Mouse (Mus musculus) layer of hippocampus, adult 2 months (tissue): ENCODE results near the gene Tcf7. TPM values are rescaled to one million over a fixed set of nuclear protein-coding genes. Genes with fewer than 3 reads are reported as not detected.
A peak's percentile ranks its signal among the peaks of the same experiment; 100 is the strongest.

Experiments used
- DNase-seq, 2 experiments: peaks; one replicate each; pipeline ENCODE4 v3.0.0; 2022; ENCODE audit warnings: low spot score in 2 of 2
- H3K27ac ChIP-seq: fragments of 200-600 bp; 2 replicates; pipeline ENCODE4 v1.8.1; 2022
- H3K4me3 ChIP-seq: fragments of 200-600 bp; 2 replicates; pipeline ENCODE4 v1.8.1; 2022; ENCODE audit warnings: mild to moderate bottlenecking
- CTCF ChIP-seq: fragments of 200-600 bp; conservative IDR thresholded peaks from 2 replicates; pipeline ENCODE4 v1.8.1; 2022; ENCODE audit warnings: antibody characterized with exemption, mild to moderate bottlenecking, moderate library complexity
- long read RNA-seq, 2 experiments: library from polyadenylated mRNA; stranded (forward); transcript quantifications; one replicate each; pipeline ENCODE4 v2.0.0; 2021; ENCODE audit warnings: borderline mapping rate in 2 of 2
- total RNA-seq, 2 experiments: library from RNA; stranded (reverse); gene quantifications; 2 replicates each; pipeline ENCODE4 v1.2.3; 2021

The Tcf7 gene
- 1 to 10 TPM; 2.9 TPM for total RNA-seq
- long read RNA-seq, experiment 1, partial matches to known transcripts: 0 of 1 reads
- long read RNA-seq, experiment 1, other reads (novel, unspliced or antisense): 1 of 1 reads
- long read RNA-seq, experiment 2, partial matches to known transcripts: 0 of 7 reads
- long read RNA-seq, experiment 2, other reads (novel, unspliced or antisense): 7 of 7 reads

DNA sequence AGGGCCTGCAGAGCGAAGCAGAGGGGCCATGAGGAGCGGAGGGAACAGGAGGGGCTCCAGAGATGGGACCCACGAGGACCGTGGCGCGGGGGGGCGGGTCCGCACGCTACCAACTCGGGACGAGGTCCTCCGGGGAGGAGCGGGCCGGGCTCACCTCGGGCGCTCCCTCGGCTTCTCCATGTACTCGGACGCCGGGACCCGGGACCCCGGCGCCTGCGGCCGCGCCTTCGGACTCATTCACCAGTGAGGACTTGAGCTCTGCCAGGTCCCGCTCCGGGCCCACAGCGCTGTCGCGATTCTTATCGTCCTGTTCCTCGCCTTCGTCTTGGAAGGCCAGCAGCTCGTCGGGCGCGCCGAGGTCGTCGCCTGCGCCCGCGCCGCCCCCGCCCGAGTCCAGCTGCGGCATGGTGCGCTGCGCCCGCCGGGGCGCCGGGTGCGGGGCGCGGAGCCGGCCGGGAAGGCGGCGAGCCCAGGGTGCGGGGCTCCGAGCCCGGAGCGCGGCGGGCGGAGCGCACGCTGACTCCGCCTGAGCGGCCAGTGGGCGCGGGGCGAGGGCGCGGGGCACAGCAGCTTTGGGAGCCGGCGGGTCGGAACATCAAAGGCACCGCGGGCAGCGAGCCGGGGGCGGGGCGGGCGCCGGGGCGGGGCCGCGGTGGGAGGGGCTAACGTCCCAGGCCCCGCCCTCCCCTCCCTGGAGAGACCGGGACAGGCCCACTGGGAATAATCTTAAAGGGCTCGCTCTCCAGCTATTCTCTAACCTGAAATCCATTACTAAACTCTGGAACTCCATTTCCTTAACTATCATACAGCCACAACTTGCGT, at the start of gene Tcf7:
Gene Tcf7, minus strand, starts transcription at position 241 of the 822 bp plus-strand sequence.
- H3K4me3 ChIP-seq: peak within 1 kb of the TSS; percentile 66
- H3K27ac ChIP-seq: peak within 1 kb of the TSS; percentile 74
- TF ChIP-seq CTCF: no peak
- DNase-seq: peak in 1 of 2 experiments; percentile 38

DNA sequence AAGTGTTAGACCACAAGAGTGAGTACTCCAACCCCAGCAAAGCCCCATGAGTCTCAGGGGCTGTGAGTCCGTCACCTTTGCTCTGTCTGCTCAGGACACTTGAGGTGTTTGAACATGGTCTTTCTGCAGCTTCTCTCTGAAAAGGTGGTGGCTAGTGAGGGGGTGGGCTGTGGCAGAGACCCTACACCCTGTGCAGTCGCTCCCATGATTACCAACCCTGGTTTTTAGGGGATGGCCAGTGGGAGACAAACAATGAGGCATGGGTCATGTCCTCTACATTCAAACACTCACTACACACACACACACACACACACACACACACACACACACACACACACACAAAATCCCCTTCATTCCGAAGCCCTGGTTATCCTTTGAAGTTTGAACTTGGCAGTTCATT, 44.5 kb upstream of the Tcf7 start:
- Histone ChIP-seq H3K27ac (no peak overlapping the region), H3K4me3 (no peak overlapping the region)
- TF ChIP-seq CTCF: no peak
- DNase-seq: no peak

DNA sequence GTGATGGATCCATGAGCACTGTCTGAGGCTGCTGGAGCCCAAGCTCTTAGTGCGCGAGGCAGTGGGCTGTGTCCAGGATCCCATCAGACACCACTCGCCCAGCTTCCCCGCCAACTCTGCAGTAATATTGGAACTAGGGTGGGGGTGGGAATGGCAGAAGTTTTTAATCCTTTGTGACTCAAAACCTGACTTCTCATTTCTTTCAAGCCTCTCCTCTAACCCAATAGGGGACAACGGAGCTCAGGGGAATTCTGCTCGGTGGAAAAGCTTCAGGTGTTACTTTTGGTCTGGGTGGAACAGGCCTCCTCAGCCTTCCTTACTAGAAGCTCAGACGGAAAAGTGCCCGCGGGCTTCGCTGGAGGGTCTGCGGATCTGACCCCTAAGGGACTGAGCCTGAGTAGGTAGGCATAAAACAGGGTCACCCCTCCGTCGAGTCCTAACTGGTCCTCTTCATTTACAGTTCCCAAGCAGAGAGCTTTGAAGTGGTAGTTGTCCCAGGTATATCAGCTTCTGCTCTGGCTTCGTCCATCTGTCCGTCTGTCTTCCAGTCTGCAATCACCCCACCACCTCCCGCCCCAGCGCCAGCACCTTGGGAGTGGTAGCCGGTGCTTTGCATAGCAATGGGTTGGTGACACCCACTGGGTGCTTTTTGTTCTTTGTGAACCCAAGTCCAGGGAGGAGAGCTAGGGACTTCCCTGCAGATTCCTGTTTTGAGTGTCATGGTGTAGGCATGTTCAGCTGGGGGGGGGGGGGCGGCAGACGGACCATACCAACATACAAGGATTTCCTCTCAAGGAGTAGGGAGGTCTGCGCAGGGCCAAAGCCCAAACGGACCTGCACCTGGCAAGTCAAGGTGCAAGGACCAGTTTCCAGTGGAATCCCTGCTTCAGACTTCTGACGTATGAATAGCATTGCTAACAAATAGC, 41.9 kb upstream of the Tcf7 start:
- Histone ChIP-seq H3K4me3 (no peak overlapping the region), H3K27ac (no peak overlapping the region)
- no peak for TF ChIP-seq CTCF
- no peak for DNase-seq

DNA sequence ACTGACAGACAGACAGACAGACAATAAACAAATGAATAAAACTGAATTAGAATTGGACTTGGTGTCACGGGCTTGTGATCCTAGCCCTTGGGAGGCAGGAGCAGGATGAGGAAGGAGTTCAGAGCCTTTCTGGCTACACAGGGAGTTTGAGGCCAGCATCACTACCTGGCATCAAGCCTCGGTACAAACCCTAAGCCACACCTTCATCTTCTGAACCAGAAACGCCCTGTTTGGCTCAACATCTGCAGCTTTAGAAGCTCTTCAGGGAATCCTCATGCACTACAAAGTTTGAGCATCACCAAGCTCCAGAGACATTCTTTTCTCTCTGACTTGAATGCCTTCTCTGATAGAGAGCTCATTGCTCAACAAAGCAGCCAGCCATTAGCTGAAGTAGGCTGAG, 38.7 kb upstream of the Tcf7 start:
- no peak for TF ChIP-seq CTCF
- Histone ChIP-seq H3K4me3 (no peak overlapping the region), H3K27ac (no peak overlapping the region)
- no peak for DNase-seq

DNA sequence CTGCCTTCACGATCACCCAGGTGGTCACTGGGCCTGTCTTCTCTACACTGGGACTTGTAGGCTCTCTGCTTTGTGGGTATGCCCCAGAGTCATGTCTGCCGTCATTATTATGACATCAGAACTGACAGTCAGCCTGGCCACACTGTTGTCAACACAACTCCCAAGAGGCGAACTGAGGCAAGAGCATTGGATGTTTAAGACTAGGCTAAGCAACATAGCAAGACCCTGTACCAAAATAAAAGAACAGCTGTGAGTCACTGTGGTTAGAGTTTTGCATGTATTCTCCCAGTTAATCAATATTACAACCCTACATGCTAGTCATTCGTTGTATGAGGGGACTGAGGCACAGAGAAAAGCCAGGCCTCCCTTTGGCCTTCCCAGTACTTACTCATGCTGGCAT, 37.7 kb upstream of the Tcf7 start:
- no peak for TF ChIP-seq CTCF
- DNase-seq: no peak
- no peak overlapping the region for H3K4me3 ChIP-seq
- H3K27ac ChIP-seq: no peak overlapping the region

DNA sequence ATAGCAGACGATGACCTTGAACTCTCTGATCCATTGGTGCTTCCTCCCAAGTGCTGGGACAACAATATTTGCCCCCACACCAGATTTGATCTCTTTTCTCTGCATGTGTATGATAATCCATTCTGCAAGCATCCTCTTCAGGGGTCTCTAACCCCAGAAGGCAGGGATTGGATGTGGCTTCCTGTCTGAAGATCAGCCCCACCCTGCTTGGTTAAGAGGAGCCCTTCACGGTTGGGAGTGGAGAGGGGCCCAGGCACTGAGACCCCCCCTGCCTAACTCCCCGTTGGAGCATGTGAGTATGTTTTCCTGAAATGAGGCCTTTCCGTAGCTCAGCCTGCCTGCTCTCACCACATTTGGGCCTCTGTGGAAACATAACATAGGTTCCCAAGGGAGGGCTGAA, 36.9 kb upstream of the Tcf7 start:
- H3K4me3 ChIP-seq: no peak overlapping the region
- TF ChIP-seq CTCF: no peak

DNA sequence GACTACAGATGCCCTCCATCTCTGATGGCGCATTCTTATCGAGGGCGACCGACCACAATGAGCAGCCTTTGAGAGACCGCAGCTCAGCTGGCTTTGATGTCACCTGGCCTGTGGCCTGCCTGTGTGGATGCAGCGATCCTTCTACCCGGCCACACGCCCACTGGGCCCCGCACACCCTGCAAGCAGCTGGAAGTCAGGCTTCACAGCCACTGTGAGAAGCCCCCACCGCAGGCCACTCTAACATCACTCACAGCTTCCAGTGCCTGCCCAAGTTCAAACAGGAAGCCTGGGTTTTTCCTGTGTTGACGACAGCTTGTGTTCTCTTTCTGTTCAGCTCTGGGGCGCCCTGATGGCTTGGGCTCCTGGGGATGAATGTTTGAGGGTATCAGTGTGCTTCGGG, 35.6 kb upstream of the Tcf7 start:
- Histone ChIP-seq H3K4me3 (no peak overlapping the region), H3K27ac (no peak overlapping the region)
- no peak for DNase-seq
- no peak for TF ChIP-seq CTCF

More for the DNA sequence above, 36.9 kb upstream of the Tcf7 start:
- H3K27ac ChIP-seq: no peak overlapping the region
- no peak for DNase-seq

DNA sequence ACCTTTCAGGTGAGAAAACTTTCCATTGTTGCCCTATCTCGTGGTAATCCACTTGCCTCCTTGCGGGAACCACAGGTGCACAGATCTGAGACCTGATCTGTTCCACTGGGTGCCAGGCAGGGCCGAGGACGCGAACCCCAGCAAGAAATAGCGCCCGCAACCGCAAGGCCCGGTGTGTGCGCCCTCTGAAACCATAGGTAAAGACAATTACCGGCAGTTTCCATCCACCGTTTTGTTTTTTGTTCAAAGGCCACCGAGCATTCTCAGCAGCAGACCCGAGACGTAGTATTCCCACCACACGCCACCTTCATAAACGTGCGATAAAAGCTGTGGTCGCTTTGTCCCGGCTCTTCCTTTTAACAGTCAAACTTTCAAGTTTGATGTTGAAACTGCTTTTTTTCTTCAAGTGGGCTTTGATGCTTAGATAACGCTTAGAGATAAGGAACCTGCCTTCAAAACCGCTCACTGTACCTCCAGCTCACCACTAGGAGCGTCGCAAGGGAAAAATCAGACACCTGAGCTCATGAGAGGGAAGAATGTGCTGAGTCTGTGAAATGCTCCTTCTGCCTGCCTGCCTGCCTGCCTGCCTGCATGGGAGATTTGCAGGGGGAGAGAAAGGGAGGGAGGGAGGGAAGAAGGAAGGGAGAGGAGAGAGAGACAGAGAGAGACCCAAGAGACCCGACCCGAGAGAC, 31.4 kb upstream of the Tcf7 start:
- peak; percentile 43 for TF ChIP-seq CTCF
- DNase-seq: no peak
- Histone ChIP-seq H3K27ac (no peak overlapping the region), H3K4me3 (no peak overlapping the region)

DNA sequence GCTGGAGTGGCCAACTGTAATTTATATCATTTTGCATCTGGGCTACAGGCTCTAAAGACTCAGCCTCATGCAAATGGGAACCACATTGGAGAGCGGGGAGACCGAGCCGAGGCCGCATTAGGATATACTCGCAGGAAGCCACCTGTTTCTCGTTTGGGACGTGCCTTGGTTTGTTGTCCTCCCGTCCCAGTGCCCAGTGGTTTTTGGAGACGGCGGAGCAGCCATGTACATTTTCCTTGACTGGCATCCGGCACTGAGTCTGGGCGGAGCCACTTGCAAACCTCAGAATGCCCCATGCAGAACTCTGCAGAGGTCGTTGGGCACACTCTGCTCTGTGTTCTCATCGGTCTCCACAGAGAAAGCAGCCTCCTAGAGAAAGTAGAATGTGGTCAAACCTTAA, 27.9 kb upstream of the Tcf7 start:
- H3K4me3 ChIP-seq: no peak overlapping the region
- H3K27ac ChIP-seq: no peak overlapping the region
- no peak for TF ChIP-seq CTCF
- no peak for DNase-seq

DNA sequence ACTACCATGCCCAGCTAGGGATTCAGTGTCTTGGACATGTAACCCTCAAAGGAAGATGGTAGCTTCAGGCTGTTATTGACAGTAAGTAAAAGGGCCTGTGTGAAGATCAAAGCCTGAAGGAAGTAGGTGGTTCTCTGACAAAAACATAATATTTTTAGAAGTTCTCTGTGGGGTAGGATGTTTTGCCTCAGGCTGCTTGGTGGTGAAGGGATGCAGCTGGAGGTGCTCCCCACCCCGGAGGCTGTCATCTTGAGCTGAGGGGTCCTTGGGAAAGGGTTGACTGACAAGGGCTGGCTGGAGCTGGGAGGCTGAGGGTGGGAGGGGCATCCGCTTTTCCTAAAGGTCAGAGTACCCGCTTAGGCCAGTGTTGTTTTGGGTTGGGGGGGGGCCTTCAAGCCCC, 26.7 kb upstream of the Tcf7 start:
- TF ChIP-seq CTCF: no peak
- no peak overlapping the region for H3K27ac ChIP-seq
- H3K4me3 ChIP-seq: no peak overlapping the region
- DNase-seq: no peak

DNA sequence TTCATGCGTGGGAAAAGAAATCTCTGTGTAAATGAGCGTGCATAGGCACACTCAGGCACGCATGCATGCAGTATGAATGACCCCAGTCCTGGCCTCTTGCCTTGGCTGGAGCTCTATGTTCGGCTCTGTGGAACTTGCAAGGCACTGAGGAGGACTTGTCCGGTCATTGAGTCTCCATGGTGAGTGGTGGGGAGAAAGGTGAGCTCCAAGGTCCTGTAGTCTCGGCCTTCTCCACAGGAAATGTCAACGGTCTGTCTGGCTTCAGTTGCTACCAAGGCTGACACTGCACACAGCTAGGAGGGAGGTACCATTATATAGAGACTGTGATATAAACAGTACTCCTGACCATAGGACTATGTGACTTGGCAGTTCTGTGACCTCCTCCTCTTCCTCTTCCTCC, 23.6 kb upstream of the Tcf7 start:
- H3K4me3 ChIP-seq: no peak overlapping the region
- no peak for DNase-seq
- TF ChIP-seq CTCF: no peak
- no peak overlapping the region for H3K27ac ChIP-seq

DNA sequence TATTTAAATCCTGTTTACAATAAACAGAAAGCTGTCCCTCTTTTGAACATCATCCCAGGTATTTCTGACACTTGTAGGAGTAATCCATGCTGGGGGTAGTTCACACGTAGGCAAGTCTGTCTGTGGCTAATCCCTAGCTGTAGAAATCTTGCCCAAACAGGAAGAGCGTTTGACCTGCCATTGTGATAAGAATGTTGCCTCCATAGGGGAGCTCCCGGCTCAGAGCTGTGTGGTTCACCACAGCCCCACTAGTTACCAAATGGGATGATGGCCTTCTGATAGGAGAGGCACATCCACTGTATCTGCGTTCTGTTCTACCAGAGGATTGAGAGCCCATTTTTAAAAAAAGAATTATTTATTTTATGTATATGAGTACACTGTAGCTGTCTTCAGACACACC, 22.5 kb upstream of the Tcf7 start:
- Histone ChIP-seq H3K27ac (no peak overlapping the region), H3K4me3 (no peak overlapping the region)
- peak; percentile 23; the same call in 1 of the 2 replicates for TF ChIP-seq CTCF
- DNase-seq: no peak
